Mouse (Mus musculus) C3H10T1/2 (cell line): ENCODE data around the gene CN725425. TPM values are rescaled to one million over a fixed set of nuclear protein-coding genes. Genes with fewer than 3 reads are reported as not detected.

Source experiments
- polyA plus RNA-seq, 2 experiments: library from polyadenylated mRNA; unstranded; fragments of >200 nt; fragmentation: generic; extraction: Trizol; gene quantifications; one replicate each; pipeline ENCODE4 v1.2.1; 2012; ENCODE audit warnings: missing spikeins in 2 of 2

The CN725425 gene
- not detected for polyA plus RNA-seq

GRCm38 (mm10) chr15:91199256-91199905 is at the start of gene CN725425:
CN725425 (plus strand) TSS chr15:91199494.

GRCm38 (mm10) chr15:91191412-91192222 is 7.7 kb upstream of the CN725425 start, which contains the start of gene Abcd2:
Abcd2 (minus strand) TSS chr15:91191799.

Other genes with a start within 250 kb of the CN725425 start
- 1 to 10 TPM in 1 of 2 experiments, under 1 TPM in 1; 0.39 to 2.2 TPM for gene Kif21a, start 149.5 kb upstream of the CN725425 start, polyA plus RNA-seq
- under 1 TPM; 0.05 to 0.70 TPM for gene Abcd2, start 7.7 kb upstream of the CN725425 start, polyA plus RNA-seq